Mouse (Mus musculus): Measurements from ENCODE around the gene Foxp1. TPM values are rescaled to one million over a fixed set of nuclear protein-coding genes. Genes with fewer than 3 reads are reported as not detected.

Gene Foxp1
- total and polyA plus RNA-seq, 3 experiments = 57.4 to 88.1 (median 79.8) TPM

DNA sequence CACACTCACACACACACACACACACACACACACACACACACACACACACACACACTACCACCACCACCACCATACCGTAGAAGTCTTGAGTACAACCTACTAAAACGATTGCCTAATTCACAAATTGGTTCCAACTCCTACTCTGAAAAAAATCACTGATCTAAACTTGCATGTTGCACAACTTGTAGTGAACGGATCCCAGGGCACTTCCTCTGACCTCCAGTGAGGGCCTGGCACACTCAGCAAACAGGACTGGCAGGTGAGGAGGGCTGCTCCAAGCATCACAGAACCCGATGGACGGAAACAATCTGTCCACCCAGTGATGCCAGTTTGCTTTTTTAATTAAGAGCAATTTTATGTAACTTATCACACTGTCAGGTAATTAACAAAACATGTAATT lies 269.7 kb downstream of the Foxp1 start:
- ATAC-seq (ENCODE audit: extremely low read depth, insufficient number of reproducible peaks, low FRiP score, poor library complexity, severe bottlenecking) (no peak), DNase-seq (ENCODE audit: low spot score) (no peak)
- TF ChIP-seq CTCF (IDR thresholded peaks at IDR 0.05; ENCODE audit: low read depth, low read length) (no peak), POLR2AphosphoS5 (IDR thresholded peaks at IDR 0.05; ENCODE audit: insufficient replicate concordance, low read depth, low read length) (no peak), GATA2 (IDR thresholded peaks at IDR 0.05; ENCODE audit: borderline replicate concordance, low read depth, low read length) (no peak), TAL1 (conservative IDR thresholded peaks at IDR 0.05; ENCODE audit: low read depth, low read length) (no peak), GATA1 (IDR thresholded peaks at IDR 0.05; ENCODE audit: borderline replicate concordance, low read length) (no peak)
- no peaks in the 10 kb centered on the region for H3K27me3 ChIP-seq (ENCODE audit: insufficient read depth, low read length)
- H3K36me3 ChIP-seq (replicated peaks) = peaks cover 2% of the 10 kb centered on the region
- H3K4me1 ChIP-seq (ENCODE audit: insufficient read depth, low read depth, low read length) = no peaks in the 10 kb centered on the region
- no peaks in the 10 kb centered on the region for H3K9me3 ChIP-seq (replicated peaks)
- H3K4me3 ChIP-seq (ENCODE audit: low read depth, low read length) = no peak overlapping the region

DNA sequence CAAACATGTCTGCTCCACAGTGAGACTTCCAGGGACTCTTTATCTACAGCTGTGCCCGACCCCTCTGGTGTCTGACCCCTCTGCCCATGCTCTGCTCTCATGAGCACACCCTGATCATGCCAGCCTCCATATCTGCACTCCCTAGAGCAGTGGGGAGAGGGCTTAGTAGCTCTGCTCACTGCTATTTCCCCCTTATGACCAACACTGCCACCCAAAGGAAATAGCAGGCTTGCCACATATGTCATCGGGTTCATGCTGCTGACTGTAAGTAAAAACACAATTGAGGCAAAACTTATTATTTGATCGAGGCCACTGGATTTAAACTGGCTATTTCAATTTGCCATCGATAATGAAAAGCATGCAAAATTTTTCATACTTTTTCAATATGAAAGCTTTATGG lies 270.6 kb downstream of the Foxp1 start:
- no peak for DNase-seq (ENCODE audit: low spot score)
- Histone ChIP-seq H3K4me3 (ENCODE audit: low read depth, low read length) (no peak overlapping the region), H3K27me3 (ENCODE audit: insufficient read depth, low read length) (no peaks in the 10 kb centered on the region), H3K36me3 (replicated peaks) (peaks cover 2% of the 10 kb centered on the region), H3K4me1 (ENCODE audit: insufficient read depth, low read depth, low read length) (no peaks in the 10 kb centered on the region), H3K9me3 (replicated peaks) (no peaks in the 10 kb centered on the region)
- TF ChIP-seq GATA2 (IDR thresholded peaks at IDR 0.05; ENCODE audit: borderline replicate concordance, low read depth, low read length) (no peak), TAL1 (conservative IDR thresholded peaks at IDR 0.05; ENCODE audit: low read depth, low read length) (no peak), CTCF (IDR thresholded peaks at IDR 0.05; ENCODE audit: low read depth, low read length) (no peak), GATA1 (IDR thresholded peaks at IDR 0.05; ENCODE audit: borderline replicate concordance, low read length) (no peak), POLR2AphosphoS5 (IDR thresholded peaks at IDR 0.05; ENCODE audit: insufficient replicate concordance, low read depth, low read length) (no peak)
- no peak for ATAC-seq (ENCODE audit: extremely low read depth, insufficient number of reproducible peaks, low FRiP score, poor library complexity, severe bottlenecking)

DNA sequence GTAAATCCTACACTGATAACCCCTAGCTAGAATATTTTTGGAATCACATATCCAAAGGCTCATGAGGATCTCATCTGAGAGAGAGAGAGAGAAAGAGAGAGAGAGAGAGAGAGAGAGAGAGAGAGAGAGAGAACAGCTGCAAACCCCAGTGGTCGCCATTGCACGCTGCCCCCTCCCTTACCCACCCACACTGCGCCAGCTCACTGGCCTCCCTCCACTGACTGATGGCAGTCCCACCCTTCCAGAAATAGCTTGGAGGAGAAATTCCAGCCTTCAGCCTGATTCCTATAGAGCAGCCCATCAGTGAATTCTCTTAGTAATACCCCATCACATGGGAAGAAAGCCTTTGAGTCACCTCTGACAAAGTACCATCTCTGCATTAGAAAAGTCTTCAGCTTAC lies 271.3 kb downstream of the Foxp1 start:
- no peak for TF ChIP-seq GATA1 (IDR thresholded peaks at IDR 0.05; ENCODE audit: borderline replicate concordance, low read length)
- H3K4me3 ChIP-seq (ENCODE audit: low read depth, low read length) = no peak overlapping the region
- H3K4me1 ChIP-seq (ENCODE audit: insufficient read depth, low read depth, low read length) = no peaks in the 10 kb centered on the region
- H3K36me3 ChIP-seq (replicated peaks) = peaks cover 2% of the 10 kb centered on the region
- DNase-seq (ENCODE audit: low spot score) (no peak), ATAC-seq (ENCODE audit: extremely low read depth, insufficient number of reproducible peaks, low FRiP score, poor library complexity, severe bottlenecking) (no peak)
- H3K9me3 ChIP-seq (replicated peaks) = no peaks in the 10 kb centered on the region
- H3K27me3 ChIP-seq (ENCODE audit: insufficient read depth, low read length) = no peaks in the 10 kb centered on the region

DNA sequence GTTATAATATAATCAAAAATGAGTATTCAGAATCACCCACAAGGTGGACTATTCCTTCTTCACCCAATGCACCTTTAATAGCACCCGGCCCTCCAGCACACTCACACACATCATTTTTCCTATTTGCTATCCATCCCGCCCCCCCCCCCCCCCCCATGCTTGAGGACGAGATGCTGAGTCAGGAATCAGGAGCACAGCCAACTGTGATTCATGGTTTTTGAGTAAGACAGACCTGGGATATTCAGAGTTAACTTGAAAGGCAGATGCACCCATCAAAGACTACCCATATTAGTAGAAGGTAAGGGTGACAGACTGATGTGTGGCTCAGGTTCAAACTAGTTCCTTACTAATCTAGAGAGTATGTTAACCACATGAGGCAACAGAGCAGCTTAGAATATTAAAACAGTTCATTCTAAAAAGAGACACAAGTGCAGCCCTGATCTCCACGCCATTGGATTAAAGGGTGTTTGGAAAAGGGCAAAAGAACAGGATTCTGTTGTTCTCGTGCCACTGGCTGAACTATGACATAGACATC lies 273.0 kb downstream of the Foxp1 start:
- H3K4me1 ChIP-seq (ENCODE audit: insufficient read depth, low read depth, low read length) = no peaks in the 10 kb centered on the region
- peaks cover 2% of the 10 kb centered on the region for H3K36me3 ChIP-seq (replicated peaks)
- no peaks in the 10 kb centered on the region for H3K27me3 ChIP-seq (ENCODE audit: insufficient read depth, low read length)
- no peak for ATAC-seq (ENCODE audit: extremely low read depth, insufficient number of reproducible peaks, low FRiP score, poor library complexity, severe bottlenecking)
- H3K9me3 ChIP-seq (replicated peaks) = no peaks in the 10 kb centered on the region
- TF ChIP-seq TAL1 (conservative IDR thresholded peaks at IDR 0.05; ENCODE audit: low read depth, low read length) (no peak), POLR2AphosphoS5 (IDR thresholded peaks at IDR 0.05; ENCODE audit: insufficient replicate concordance, low read depth, low read length) (no peak)
- H3K4me3 ChIP-seq (ENCODE audit: low read depth, low read length) = no peak overlapping the region
- no peak for DNase-seq (ENCODE audit: low spot score)

DNA sequence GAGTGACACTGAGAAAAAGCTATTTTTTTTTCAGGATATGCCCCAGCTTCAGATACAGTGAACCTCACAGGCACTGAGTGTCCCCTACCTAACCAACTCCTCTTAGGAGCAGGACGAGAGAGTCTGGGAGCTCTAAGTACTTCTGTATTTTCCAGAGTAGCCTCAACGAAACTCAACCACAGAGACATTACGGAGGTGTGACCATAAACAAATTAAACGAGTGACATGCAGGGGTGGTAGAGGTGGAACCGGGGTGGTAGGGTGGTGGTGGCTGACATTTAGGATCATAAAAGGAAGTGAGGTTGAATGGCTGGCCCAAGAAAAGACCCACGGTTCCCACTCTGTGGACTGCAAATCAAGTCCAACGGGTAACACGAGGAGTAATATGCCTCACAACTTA lies 274.1 kb downstream of the Foxp1 start:
- Histone ChIP-seq H3K4me3 (ENCODE audit: low read depth, low read length) (no peak overlapping the region), H3K9me3 (replicated peaks) (no peaks in the 10 kb centered on the region), H3K4me1 (ENCODE audit: insufficient read depth, low read depth, low read length) (no peaks in the 10 kb centered on the region), H3K27me3 (ENCODE audit: insufficient read depth, low read length) (no peaks in the 10 kb centered on the region), H3K36me3 (replicated peaks) (peaks cover 2% of the 10 kb centered on the region)
- ATAC-seq (ENCODE audit: extremely low read depth, insufficient number of reproducible peaks, low FRiP score, poor library complexity, severe bottlenecking) (no peak), DNase-seq (ENCODE audit: low spot score) (no peak)
- TF ChIP-seq TAL1 (conservative IDR thresholded peaks at IDR 0.05; ENCODE audit: low read depth, low read length) = no peak
- no peak for TF ChIP-seq GATA2 (IDR thresholded peaks at IDR 0.05; ENCODE audit: borderline replicate concordance, low read depth, low read length)
- TF ChIP-seq GATA1 (IDR thresholded peaks at IDR 0.05; ENCODE audit: borderline replicate concordance, low read length) = no peak
- TF ChIP-seq POLR2AphosphoS5 (IDR thresholded peaks at IDR 0.05; ENCODE audit: insufficient replicate concordance, low read depth, low read length) = no peak
- TF ChIP-seq CTCF (IDR thresholded peaks at IDR 0.05; ENCODE audit: low read depth, low read length) = no peak

DNA sequence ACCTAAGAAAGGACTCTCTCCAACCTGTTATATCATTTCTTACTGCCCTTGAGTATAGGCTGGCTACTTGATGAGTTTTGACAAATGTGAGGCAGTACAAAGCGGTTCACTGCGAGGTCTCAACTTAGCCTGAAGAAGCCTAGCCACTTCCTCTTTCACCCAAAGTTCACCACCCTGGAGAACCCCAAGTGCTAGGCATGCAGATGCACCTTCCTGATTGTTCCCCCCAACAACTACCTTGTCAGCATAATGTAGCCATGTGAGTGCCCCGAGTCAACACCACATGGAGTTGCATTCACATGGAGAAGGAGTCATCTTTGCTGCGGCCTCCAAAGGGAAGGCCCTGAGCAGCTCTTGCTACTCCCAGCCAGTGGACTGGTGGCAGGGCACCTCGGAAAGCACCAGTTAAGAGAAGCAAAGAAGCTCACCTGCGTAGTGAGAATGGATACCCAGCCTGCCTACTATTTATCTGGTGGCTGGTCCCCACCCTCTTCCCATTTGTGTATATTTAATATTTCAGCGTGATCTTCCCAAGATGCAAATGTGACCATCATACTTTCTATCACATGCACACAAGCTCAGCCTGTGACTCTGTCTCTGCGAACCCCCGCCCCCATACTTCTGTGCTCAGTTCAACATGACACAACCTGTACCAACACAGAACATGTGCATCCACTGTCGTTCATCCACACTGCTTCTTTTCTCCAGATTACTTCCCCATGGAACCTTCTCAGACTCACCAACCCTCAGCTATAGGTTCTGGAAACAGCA lies 280.7 kb downstream of the Foxp1 start:
- Histone ChIP-seq H3K9me3 (replicated peaks) (no peaks in the 10 kb centered on the region), H3K4me3 (ENCODE audit: low read depth, low read length) (no peak overlapping the region), H3K27me3 (ENCODE audit: insufficient read depth, low read length) (no peaks in the 10 kb centered on the region), H3K36me3 (replicated peaks) (no peaks in the 10 kb centered on the region), H3K4me1 (ENCODE audit: insufficient read depth, low read depth, low read length) (peaks cover 9% of the 10 kb centered on the region)
- ATAC-seq (ENCODE audit: extremely low read depth, insufficient number of reproducible peaks, low FRiP score, poor library complexity, severe bottlenecking) = peak; percentile 60
- DNase-seq (ENCODE audit: low spot score) = peak; percentile 21
- no peak for TF ChIP-seq CTCF (IDR thresholded peaks at IDR 0.05; ENCODE audit: low read depth, low read length)
- no peak for TF ChIP-seq POLR2AphosphoS5 (IDR thresholded peaks at IDR 0.05; ENCODE audit: insufficient replicate concordance, low read depth, low read length)
- TF ChIP-seq TAL1 (conservative IDR thresholded peaks at IDR 0.05; ENCODE audit: low read depth, low read length) = no peak
- no peak for TF ChIP-seq GATA2 (IDR thresholded peaks at IDR 0.05; ENCODE audit: borderline replicate concordance, low read depth, low read length)
- TF ChIP-seq GATA1 (IDR thresholded peaks at IDR 0.05; ENCODE audit: borderline replicate concordance, low read length) = no peak

All from G1E (cell line).